Mouse (Mus musculus) layer of hippocampus, adult 8-10 months (tissue): ENCODE results near the gene Borcs5. TPM values are rescaled to one million over a fixed set of nuclear protein-coding genes. Genes with fewer than 3 reads are reported as not detected.

Experiments used
- DNase-seq, 2 experiments: peaks; one replicate each; pipeline ENCODE4 v3.0.0; 2022; ENCODE audit warnings: low spot score in 2 of 2
- total RNA-seq, 4 experiments: library from RNA; stranded (reverse); gene quantifications; 2 replicates each; pipeline ENCODE4 v1.2.4; 2022

Gene Borcs5
- total RNA-seq, result 10 to 100 TPM; 32.1 to 39.9 (median 34.0) TPM

DNA sequence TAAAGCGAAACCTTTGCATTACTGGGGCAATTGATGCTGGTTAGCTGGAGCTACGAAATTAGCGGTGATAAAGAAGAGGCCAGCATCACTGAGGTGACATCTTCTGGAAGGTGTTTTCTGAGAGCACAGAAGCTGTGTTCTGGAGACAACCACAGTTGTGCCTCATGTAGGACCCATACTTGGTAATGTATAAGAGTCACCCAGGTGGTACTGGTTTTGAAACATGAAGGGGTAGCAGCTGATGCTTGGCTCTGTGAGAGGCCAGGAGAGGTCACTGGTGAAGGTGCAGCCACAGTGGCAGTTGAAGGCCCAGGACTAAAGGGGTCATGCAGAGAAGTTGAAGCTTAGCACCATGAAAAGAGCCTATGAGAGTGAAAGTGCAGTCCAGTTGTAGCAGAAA, at the start of gene Borcs5:
Borcs5 (plus strand) TSS at position 301 of the 400 bp plus-strand sequence.
- DNase-seq, result no peak

DNA sequence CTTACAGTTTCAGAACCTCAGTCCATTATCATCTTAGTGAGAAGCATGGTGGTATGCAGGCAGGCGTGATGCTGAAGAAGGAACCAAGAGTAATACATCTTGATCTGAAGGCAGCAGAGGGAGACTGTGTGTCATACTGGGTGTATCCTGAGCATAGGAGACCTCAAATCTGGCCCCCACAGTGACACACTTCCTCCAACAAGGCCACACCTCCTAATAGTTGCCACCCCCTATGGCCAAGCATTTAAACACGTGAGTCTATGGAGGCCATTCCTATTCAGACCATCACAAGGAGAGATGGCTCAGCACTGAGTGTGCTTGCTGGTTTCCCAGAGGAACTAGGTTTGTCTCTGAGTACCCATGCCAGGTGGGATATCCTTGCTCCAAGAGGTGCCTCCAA, 47.7 kb upstream of the Borcs5 start:
- DNase-seq, result no peak

DNA sequence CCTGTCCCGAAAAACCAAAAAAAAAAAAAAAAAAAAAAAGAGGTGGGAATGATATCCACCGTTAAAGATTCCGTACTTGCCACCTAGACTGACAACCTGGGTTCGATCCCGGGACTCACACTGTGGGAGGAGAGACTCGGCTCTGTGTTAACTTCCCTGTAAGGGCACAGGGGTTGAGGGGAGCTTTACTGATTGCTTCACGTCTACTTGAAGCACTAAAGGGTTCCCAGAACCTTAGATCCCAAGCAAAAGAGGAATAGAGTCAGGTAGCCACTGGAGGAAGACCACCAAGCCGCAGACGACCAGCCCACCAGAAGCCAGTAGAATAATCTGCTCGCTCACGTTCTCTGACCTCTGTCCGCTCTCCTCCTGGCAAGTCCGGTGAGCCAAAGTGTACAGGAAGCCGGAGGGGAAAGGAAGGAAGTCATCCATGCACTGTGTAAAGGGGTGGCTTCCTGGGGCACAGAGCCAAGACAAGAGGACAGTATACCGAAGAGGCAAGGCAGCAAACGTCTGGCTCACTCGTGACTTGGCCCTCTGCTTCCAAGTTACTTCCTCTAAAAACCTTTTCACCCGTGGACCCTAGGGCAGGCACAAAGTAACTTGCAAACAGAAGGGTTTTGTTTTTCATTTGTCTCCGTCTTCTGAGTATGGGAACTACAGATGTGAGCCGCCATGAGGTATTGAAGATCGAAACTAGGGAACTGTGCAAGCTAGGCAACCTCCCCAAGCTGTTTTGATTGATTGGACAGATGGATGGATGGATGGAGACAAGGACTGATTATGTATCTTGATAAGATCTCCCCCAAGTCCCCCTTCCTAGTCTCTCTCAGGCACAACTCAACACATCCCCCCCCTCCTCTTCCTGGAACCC, 44.5 kb upstream of the Borcs5 start:
- no peak for DNase-seq

DNA sequence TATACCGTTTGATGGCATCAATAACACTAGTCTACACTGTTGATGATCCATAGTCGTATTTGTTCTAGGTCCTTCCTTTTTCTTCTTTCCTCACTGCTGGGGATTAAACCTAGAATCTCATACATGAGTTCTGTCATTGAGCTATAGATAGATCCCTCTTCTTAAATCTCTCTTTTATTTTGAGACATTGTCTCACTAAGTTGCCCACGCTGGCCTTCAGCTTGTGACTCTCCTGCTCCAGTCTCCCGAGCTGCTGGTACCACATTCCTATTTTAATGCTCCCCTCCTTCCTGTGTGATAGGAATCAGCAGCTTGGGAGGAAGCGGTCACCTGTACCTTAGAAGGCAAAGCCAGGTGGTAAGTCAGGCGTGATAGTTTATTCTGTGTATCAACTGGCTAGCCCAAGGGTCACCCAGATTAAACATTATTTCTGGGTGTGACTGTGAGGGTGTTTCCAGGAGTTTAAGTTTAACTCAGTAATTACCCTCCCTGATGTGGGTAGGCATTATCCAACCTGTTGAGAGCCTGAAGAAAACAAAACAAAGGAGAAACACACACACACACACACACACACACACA, 41.6 kb upstream of the Borcs5 start:
- DNase-seq, result no peak

DNA sequence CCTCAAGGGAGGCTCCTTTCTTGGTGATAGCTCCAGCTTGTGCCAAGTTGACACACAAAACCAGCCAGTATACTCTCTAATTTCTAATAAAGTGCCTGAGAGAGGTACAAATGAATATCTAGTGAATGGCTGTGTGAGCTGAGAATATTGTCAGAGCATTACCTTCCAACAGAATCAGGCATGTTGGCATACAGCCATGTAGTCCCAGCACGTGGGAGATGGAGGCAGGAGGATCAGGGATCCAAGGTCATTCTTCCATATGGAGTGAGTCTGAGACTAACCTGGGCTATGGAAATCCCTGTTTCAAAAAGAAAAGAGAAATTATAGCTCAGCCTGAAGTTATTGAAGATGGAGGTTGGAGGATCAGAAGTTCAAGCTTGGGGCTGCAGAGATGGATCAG, 40.1 kb upstream of the Borcs5 start:
- DNase-seq, result no peak

DNA sequence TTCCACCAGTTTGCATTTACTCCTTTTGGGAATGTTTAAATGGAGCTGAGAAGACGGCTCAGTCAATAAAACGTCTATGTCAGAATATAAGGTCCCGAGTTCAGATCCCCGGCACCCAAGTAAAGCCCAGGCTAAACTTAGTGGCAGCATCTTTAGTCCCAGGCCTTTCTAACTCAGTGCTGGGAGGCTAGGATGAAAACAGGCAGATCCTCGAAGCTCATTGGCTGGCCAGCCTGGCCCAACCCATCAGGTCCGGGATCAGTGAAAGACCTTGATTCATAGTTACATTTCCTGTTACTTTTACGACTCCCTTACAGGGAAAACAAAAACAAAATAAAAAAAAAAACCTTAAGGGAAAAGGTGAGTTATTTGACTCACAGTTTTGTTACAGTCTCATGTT, 38.2 kb upstream of the Borcs5 start:
- no peak for DNase-seq

DNA sequence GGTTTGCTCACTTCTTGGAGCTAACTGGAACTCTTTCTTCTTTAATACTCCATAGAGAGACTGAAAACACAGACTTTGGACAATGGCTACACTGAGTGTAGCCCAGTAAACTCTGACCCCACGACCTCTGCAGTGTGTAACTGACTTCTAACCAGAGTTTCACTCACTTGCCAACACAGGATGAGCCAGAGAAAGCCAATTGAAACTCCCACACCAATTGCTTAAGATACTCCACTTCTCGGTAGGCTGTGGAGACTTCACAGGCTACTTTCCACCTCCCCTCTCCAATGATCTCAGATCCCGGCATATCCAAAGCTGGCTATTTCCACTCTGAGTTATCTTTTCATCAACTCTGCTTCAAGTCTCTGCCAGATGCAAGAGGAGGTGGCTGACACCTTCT, 37.5 kb upstream of the Borcs5 start:
- no peak for DNase-seq

DNA sequence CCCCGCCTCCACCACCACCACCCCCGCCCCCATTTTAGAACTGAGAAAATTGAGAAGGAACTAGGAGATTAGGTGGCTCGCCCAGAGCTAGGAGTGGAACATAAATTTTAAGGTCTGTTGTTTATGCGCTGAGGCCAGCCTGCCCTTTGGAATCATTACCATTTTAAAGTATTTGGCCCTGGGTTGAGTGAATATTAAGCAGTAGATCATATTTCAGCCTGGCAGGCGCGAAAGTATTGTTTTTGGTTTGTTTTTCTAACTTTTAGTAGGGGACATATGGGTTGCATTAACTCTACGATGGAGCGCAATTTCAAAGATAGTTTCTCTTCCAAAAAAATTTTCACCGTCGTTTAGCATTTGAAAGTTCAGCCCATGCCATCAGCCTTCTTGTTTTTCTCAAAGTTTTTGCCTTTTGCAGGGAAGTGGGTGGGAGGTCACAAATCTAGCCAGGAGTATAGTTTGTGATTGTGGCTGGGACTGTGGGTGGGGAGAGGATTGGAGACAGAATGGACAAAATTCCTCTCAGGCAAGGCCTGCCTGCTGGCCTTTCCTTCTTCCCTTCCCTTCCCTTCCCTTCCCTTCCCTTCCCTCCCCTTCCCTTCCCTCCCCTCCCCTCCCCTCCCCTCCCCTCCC, 36.8 kb upstream of the Borcs5 start:
- DNase-seq, result no peak

DNA sequence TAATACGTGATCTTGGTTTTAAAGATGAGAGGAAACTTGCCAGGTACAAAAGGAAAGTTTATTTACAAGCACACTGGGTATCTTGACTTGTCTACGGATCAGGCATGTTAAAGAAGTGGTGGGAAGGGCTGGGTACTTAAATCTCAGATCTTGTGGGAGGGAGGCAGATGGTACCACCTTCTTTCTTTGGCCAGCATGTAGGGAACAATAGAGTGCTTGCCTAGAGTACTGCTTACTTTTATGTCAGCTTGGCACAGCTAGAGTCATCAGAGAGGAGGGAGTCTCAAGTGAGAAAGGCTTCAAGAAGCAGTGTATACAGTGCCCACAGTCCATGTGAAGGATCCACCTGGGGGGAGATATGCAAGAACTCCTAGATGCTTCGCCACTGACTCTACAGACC, 34.1 kb upstream of the Borcs5 start:
- DNase-seq, result no peak

DNA sequence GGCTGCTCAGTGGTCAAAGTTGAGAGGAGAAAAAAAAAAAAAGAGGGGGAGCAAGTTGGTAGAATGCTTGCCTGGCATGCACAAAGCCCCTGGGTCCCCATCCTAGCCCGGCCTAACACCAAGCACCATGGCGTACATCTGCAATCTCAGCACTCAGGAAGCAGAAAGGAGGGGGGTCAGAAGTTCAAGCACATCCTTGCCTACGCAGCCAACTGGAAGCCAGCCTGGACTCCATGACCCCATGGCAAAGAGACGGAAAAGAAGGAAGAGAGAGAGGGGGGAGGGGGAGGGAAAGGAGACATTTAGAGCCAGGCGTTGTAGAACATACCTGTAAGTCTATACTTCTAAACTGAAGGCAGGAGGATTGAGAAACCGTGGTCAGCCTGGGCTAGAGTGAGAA, 32.8 kb upstream of the Borcs5 start:
- no peak for DNase-seq

DNA sequence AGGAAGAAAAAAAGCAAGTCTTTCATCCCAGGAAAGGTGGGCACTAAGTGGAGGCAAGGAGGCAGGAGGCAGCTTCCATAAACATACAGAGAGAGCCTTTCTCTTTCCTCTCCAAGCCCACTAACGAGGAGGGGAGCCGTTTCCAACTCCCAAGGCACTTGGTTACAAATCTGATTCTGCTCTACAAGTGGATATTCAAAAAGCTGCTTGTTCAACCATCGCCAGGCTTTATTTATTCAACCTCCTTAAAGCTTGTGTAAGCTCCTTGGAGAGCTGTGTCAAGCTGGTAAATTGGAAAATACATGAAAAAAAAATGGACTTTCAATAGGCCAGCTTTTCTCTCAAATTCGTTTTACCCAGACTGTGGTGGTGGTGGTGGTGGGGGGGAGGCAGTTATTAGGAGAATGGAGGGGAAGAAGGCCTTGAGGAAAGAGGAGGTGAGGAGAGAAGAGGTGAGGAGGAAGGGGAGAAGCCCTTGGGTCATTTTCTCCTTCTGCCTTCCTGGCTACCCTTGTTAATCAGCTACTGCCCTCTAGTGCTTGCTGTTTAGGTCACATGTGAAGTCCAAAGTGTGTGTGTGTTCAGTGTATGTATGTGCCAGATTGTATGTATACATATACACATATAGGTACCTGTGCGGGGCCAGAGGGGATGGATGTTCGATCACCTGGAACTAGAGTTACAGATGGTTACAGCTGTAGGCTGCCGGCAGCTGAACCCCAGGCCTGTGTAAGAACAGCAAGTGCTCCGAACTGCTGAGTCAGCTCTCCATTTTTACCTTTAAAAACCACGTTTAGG, 32.2 kb upstream of the Borcs5 start:
- DNase-seq, result no peak

DNA sequence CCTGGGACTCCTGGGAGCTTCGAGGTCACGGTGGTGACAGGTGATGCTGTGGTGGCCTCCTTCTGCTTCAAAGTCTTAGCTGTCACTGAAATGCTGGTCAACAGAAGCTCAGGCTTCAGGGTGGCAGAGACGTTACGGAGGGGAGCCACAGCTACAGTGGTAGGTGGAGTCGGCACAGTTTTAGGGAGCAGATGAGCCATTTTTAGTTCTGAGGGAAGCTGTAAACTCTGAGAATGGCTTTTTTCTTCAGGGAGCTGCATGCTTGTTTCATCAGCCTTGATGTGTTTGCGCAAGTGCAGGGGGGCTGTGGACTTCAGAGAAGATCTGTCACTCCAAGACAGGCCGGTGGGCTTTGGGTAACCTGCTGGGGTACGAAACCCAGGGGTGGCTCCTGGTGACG, 28.9 kb upstream of the Borcs5 start:
- no peak for DNase-seq

DNA sequence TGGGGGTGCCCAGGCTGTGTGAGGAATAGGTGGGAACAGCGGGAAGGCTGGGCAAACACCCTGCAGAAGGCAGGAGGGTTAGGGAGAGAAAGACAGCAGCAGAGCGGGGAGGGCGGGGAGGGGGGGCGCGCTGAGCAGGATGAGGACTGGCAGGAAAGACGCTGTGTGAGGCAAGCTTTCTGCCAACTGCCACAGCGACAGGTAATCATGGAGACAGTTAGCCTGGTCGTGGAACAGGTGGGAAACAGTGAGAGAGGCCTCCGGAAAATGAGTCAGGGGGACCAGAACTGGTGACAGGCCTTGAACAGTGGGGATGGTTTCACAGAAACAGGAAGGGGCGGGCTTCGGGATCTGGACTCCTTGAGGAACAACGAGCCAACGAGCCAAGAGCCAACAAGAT, 27.4 kb upstream of the Borcs5 start:
- no peak for DNase-seq

DNA sequence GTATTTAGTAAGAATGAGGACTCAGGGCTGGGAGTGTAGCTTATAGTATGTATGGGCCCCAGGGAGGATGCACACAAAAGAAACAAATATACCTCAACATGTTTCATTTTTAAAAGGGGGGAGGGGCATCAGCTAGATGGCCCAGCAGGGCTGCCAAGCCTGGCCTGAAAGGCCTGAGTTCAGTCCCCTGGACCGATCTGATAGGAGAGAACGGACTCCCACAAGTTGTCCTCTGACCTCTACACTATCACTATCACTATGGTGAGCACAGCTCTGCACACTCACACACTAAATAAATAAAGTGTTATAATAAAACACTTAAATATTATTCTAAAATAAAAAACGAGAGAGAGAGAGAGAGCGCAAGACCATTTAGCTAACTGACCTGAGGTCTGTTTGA, 25.0 kb upstream of the Borcs5 start:
- no peak for DNase-seq

DNA sequence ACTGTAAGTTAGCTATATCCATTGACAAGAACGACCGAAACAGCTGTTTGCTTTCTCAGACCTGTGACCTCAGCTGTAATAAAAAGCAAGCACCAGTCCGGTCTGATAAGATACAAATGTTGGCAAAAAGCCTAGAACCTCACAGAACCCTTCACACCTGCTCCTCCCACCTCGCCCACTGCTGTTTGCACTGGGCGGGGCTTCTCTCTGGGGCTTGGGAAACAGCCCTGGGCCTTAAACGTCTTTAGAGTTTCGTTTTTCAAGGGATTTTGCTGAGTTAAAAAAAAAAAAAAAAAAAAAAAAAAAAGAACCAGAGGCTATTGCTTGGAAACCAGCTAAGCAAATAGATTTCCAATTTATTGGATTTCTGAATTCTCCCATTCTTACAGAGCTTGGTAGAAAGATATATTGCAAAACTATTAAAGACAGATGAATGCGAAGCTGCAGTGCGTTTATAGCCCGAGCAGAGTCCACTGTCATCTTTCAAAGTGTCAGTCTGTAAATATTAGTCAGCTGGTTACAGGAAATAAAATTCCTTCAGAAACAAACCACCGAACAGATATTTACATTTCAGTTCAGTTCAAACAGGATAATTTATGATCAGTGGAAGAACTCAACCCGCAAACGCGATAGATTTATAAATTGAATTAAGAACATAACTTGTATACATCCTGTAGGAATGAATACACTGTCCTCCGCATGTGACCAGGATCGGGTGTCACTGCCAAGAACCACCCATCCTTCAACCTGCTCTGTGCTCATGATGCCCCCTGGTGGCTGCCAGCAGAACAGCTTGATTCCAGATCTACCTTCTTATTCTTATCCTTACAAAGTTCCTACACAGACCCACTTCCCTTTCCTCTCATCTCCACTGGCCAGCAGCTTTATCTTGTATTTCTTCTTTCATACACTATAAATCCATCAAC, 24.3 kb upstream of the Borcs5 start:
- DNase-seq, result peak; percentile 81 to 89

DNA sequence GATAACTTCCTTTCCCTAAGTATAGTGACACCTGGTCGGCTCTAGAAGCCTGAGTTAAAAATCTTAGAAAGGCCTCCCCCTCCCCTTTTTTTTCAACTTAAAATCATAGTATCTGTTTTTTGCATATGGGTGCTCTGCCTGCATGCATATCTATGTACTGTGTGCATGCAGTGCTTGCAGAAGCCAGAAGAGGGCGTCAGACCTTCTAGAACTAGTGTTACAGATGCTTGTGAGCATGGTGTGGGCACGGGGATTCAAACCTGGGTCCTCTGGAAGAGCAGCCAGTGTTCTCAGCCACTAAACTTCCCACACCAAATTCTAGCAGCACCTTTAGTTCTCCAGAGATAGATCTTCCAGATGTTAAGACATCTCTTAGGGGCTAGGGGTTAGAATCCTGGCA, 21.7 kb upstream of the Borcs5 start:
- no peak for DNase-seq

DNA sequence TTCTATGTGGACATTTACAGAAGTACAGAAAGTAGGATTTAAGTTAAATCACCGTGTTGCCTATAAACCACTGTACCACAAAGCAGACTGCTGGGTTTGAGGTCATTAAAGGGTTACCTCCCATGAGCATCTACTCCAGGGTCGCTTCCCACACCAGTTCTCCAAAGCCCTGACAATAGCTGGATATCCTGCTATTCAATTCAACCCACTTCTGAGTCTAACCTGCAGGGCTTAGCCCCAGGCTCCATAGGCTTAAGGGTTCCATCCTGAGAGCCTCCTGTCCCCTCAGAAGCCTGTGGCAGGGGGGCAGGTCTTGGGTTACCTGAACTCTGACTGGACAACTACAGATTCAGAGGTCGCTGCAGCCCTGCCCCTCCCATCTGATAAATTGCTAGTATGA, 19.2 kb upstream of the Borcs5 start:
- no peak for DNase-seq

DNA sequence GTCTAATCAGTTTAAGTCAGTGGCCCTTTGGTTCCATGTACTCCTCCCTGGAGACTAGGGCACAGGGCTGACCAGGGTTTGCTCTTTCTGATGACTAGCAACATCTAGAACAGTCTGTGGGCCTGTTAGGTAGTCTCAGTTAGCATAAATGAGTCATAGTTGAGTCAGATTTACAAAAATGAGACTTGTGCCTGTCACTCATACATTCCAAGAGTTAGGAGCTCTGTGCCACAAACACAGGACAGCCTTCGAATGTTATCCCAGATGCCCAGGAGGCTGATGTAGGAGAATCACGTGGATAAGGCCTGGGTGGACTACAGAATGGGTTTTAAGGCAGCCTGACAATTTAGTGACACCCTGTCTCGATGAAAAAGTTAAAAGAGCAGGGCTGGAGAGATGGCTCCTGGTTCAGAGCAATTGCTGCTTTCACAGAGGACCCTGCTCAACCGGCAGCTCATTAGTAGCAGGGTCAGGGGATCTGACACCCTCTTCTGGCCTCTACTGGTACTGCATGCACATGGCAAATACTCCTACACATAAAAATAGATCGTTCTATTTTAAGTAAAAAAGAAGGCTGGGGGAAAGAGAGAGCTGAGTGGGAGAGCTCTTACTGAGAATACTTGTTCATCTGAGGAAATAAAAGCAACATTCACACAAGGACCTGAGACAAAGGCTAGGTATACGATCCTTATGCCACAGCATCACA, 18.3 kb upstream of the Borcs5 start:
- peak; percentile 60 to 69 for DNase-seq

DNA sequence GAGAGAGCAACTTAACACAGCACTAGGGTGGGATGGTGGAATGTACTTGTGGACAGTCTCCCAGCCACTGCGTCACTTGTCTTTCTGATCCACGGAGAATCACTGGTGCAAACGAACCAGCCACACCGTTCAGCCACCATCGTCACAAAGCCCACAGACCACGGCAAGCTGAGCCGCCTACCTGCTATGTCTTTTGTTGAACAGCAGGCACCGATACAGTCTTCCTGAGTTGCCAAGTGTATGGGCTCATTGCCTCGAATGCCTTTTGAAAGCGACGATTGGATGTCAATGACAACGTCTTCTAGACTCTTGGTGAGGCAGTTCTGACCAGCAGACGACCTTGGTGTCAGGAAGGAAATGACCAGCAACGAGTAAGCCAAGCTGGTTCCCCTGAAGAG, 17.8 kb upstream of the Borcs5 start:
- DNase-seq, result peak in 1 of 2 experiments; percentile 20

DNA sequence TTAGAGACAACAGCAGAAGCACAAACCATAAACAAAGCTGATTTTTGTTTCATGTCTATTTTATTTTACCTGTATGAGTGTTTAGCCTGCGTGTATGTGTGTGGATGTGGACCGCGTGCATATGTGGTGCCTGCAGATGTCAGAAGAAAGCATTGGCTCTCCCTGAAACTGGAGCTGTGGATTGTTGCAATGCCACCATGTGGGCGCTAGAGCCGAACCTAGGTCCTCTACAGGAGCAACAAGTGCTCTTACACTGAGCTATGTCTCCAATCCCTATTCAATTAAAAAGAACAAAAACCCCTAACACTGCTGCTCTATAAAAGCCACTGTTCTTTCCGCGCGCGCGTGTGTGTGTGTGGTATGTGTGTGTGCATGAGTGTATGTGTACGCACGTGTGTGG, 13.9 kb upstream of the Borcs5 start:
- DNase-seq, result no peak
